Mouse (Mus musculus) testis, adult 2 months (tissue): ENCODE measurements around the gene Fpgs. TPM values are rescaled to one million over a fixed set of nuclear protein-coding genes. Genes with fewer than 3 reads are reported as not detected.
A peak's percentile ranks its signal among the peaks of the same experiment; 100 is the strongest.

Source experiments
- H3K27ac ChIP-seq: fragments of 200-500 bp; 2 replicates; pipeline ENCODE4 v1.5.1; 2012; ENCODE audit warnings: low read depth, low read length; ENCODE audit not compliant: control insufficient read depth, insufficient read depth
- H3K27me3 ChIP-seq: fragments of 200-500 bp; 2 replicates; pipeline ENCODE4 v1.6.1; 2012; ENCODE audit warnings: mild to moderate bottlenecking, low read length, moderate library complexity; ENCODE audit not compliant: control insufficient read depth, insufficient read depth
- H3K36me3 ChIP-seq: fragments of 200-500 bp; 2 replicates; pipeline ENCODE4 v1.6.1; 2012; ENCODE audit warnings: mild to moderate bottlenecking, low read length; ENCODE audit not compliant: control insufficient read depth, insufficient read depth
- H3K4me1 ChIP-seq: fragments of 200-500 bp; 2 replicates; pipeline ENCODE4 v1.6.1; 2012; ENCODE audit warnings: low read length; ENCODE audit not compliant: control insufficient read depth, insufficient read depth
- H3K4me3 ChIP-seq: fragments of 200-500 bp; 2 replicates; pipeline ENCODE4 v1.5.1; 2012; ENCODE audit warnings: low read depth, mild to moderate bottlenecking, low read length, moderate library complexity, mixed read lengths; ENCODE audit not compliant: control insufficient read depth
- CTCF ChIP-seq: fragments of 200-500 bp; IDR thresholded peaks from 2 replicates; pipeline ENCODE4 v1.5.1; 2012; ENCODE audit warnings: low read depth, mild to moderate bottlenecking, inconsistent platforms, low read length, moderate library complexity; ENCODE audit not compliant: control insufficient read depth, insufficient read depth, insufficient replicate concordance
- POLR2A ChIP-seq: fragments of 200-500 bp; IDR thresholded peaks from 2 replicates; pipeline ENCODE4 v1.6.1; 2012; ENCODE audit warnings: low read depth, mild to moderate bottlenecking, inconsistent platforms, low read length, moderate library complexity; ENCODE audit not compliant: control insufficient read depth
- polyA plus RNA-seq: library from polyadenylated mRNA; depleted of rRNA; stranded (reverse); fragments of >200 nt; gene quantifications from 2 replicates; pipeline ENCODE4 v1.2.3, GENCODE M21; 2012

Gene Fpgs
- polyA plus RNA-seq, 1 experiment, result 39.4 TPM

DNA sequence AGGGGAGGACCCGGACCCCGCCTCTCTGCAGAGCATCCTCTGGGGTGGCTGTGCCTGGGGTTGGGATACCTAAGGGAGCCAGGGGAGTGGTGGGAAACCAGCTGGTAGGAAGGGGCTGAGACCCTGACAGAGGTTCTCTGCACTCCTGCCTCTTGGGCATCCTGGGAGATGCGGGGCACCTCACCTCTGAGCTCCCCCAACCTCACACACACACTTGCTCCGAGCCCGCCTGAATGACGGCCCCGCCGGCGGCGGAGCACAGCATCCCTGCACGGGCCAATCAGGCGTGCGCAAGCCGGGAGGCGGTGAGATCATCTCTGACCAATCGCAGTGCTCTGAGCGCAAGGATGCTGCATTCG, 38.2 kb upstream of the Fpgs start:
- no peak overlapping the region for H3K27ac ChIP-seq
- TF ChIP-seq POLR2A (no peak), CTCF (no peak)
- no peak overlapping the region for H3K4me3 ChIP-seq
- H3K27me3 ChIP-seq, result no peaks in the 10 kb centered on the region
- no peaks in the 10 kb centered on the region for H3K36me3 ChIP-seq
- peaks cover 16% of the 10 kb centered on the region for H3K4me1 ChIP-seq

DNA sequence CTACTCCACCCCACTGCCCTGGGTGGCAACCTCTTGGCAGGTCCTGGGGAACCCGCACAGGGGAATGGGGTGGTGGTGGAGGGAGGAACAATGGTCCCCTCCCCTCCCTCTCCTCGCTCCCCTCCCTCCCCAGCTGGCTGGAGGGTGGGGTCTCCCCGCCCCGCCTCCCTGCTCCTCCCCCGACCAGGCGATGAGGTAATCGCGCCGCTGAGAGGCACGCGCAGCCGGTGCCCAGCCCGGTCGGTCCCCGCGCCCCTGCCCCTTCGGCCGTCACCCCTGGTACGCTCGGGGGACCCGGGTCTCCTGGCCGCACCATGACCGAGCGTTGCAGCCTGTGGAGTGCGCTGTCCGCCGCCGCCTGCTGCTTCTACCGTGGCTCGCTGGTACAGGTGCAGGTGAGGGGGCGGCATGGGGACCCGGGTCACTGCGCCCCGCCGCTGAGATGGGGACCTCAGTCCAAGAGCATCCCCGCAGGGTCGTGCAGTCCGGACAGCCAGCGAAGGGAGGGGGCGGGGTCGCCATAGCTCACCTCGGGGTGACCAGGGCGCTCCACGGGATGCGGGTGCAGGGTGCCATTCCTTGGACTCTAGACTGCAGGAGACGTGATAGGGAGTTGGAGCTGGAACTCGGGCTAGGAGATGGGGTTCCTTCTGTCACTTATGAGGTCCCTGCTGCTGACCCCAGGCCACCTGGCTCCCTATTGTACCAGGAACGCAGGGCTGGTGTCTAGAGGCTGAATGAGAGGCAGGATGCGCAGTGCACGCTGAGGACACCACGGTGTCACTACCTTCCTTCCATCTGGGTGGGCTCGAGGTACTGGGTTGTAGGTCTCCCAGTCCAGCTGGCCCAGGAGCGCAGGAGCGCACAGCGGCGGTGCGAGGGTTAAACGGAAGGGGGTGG, 37.6 kb upstream of the Fpgs start:
- peaks cover 16% of the 10 kb centered on the region for H3K4me1 ChIP-seq
- peak overlapping the region; percentile 52 for H3K4me3 ChIP-seq
- H3K36me3 ChIP-seq, result no peaks in the 10 kb centered on the region
- TF ChIP-seq CTCF, result no peak
- no peak for TF ChIP-seq POLR2A
- no peak overlapping the region for H3K27ac ChIP-seq
- no peaks in the 10 kb centered on the region for H3K27me3 ChIP-seq

DNA sequence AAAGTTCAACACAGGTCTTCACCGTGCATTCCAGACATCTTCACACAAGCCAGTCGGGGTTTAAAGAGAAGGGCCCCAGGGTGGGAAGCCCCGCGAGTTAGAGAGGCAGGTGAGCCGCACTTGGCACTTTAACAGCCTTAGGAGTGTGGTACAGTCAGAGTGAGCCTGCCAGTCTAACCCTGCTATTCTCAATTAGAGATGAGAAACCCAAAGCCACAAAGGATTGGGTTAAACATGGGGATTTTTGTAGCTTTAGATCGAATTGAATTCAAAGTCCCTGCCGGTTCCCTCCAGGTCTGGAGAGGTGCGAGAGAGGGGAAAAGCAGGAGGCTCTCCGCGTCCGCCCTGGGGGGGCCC, 36.9 kb upstream of the Fpgs start, which contains the start of gene 6330409D20Rik:
Gene 6330409D20Rik (minus strand): TSS at position 101 of the 357 bp plus-strand sequence.
- H3K4me3 ChIP-seq, result peak within 1 kb of the TSS; percentile 52
- peaks cover 16% of the 10 kb centered on the region for H3K4me1 ChIP-seq
- no peak for TF ChIP-seq CTCF
- no peak for TF ChIP-seq POLR2A
- no peaks in the 10 kb centered on the region for H3K27me3 ChIP-seq
- no peaks in the 10 kb centered on the region for H3K36me3 ChIP-seq
- H3K27ac ChIP-seq, result no peak within 1 kb of the TSS

DNA sequence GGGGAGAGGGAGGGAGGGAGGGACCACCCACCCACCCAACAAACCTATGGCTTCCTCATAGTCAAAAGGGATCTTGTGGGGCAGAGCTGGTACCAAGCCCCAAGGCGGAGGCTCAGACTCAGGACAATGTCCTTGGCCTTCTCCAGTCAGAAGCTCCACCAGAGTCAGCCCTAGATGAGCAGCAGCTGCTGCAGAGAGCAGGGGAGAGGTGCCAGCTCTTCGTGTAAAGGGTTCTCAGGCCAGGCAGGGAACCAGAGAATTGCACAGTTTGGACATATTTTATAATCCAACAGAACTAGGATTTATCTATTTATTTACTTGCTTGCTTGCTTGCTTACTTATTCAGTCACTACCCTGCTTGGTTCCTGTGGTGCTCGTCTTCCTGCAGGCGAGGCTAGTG, 35.4 kb upstream of the Fpgs start:
- Histone ChIP-seq H3K4me3 (no peak overlapping the region), H3K27ac (no peak overlapping the region), H3K4me1 (peaks cover 16% of the 10 kb centered on the region), H3K36me3 (no peaks in the 10 kb centered on the region), H3K27me3 (no peaks in the 10 kb centered on the region)
- no peak for TF ChIP-seq CTCF
- TF ChIP-seq POLR2A, result no peak

DNA sequence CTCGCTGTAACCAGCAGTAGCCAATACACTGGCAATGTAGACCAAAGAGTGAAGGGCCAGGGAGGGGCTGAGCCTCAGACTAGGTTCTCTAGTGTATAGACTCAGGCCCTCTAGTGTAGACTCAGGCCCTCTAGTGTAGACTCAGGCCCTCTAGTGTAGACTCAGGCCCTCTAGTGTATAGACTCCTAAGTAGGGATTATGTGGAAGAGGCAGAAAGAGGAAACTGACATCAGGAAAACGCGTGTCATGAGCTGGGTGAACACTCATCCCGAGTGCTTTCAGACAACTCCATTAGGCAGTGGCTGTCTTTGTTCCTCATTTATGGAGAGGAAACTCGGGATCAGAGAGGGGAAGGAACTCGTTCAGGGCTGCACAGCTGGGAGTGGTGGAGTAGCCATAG, 33.1 kb upstream of the Fpgs start:
- H3K36me3 ChIP-seq, result no peaks in the 10 kb centered on the region
- H3K4me3 ChIP-seq, result no peak overlapping the region
- peaks cover 12% of the 10 kb centered on the region for H3K4me1 ChIP-seq
- no peaks in the 10 kb centered on the region for H3K27me3 ChIP-seq
- no peak overlapping the region for H3K27ac ChIP-seq
- TF ChIP-seq CTCF, result no peak

DNA sequence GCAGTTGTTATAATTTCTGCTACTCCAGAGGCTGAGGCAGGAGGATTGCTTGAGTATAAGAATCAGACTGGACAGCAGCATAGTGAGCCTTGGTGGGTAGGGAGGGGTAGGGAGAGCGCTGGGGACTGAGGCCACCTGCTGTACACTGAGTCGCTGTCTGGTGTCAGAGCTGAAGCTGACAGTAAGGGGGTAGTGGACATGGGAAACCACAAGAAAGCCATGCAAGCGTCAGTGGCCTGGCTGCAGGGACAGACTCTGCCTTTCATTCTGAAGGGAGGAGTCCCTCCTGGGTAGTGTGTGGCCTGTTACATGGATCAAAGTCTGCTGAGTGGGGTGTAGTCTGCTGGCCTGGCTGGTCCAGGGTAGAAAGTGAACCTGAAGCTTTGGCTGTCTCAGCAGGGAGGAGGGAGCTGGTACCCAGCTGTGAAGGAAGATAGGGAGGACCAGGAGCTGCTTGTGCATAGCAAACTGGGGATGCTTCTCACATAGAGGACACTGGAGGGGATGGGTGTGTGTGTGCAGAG, 32.4 kb upstream of the Fpgs start:
- TF ChIP-seq CTCF (no peak), POLR2A (no peak)
- Histone ChIP-seq H3K27ac (no peak overlapping the region), H3K4me1 (peaks cover 5% of the 10 kb centered on the region), H3K36me3 (no peaks in the 10 kb centered on the region), H3K4me3 (no peak overlapping the region), H3K27me3 (no peaks in the 10 kb centered on the region)

DNA sequence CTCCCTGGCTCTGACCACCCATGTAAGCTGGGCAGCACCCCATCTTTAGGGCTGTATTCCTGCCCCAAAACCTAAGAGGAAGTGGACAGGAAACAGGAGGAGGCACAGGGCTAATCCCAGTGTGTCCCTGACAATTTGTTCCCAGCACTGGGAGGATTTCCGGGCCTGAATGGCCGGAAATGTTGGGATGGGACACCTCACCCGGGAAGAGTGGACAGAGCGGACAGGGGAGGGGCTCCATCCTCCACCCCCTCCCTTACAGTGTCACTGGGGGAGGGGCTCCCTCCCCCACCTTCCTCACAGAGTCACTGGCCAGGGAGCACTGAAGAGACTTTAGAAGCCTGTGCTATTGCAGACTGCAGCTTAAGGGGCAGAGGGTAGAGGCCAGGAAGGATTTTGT, 31.0 kb upstream of the Fpgs start:
- H3K27ac ChIP-seq, result no peak overlapping the region
- H3K4me3 ChIP-seq, result no peak overlapping the region
- H3K27me3 ChIP-seq, result no peaks in the 10 kb centered on the region
- no peak for TF ChIP-seq CTCF
- TF ChIP-seq POLR2A, result no peak
- H3K4me1 ChIP-seq, result no peaks in the 10 kb centered on the region
- H3K36me3 ChIP-seq, result no peaks in the 10 kb centered on the region
